ENCODE assay signal across 9 mouse cellular contexts in genomic region chr1:37272464-37272863, GRCm38 (mm10). TPM values are rescaled to one million over a fixed set of nuclear protein-coding genes. Genes with fewer than 3 reads are reported as not detected.
DNase-seq lines count a peak whose midpoint lies in the region; ATAC-seq and TF ChIP-seq lines count a peak whose summit lies in the region.
"Had no signal": no experiment of that assay in that cellular context is flagged by ENCODE, and none has a peak within 500 bp of the region (broad histone marks: within the 10 kb centered on the region; RNA-seq: fewer than 3 reads in every experiment).

No protein-coding gene starts in this region.

- no peak for ATAC-seq in Patski
- peak; percentile 33; the same call in 1 of the 2 replicates for ATAC-seq in intestine, postnatal 0 days

- no peak overlapping the region for H3K4me2 ChIP-seq in intestine, postnatal 0 days (replicated peaks; ENCODE audit: low read depth)

- no peak overlapping the region for H3K4me3 ChIP-seq in intestine, postnatal 0 days (ENCODE audit: low read depth, low read length)
- H3K4me3 ChIP-seq in testis, adult 2 months (ENCODE audit: control insufficient read depth, low read depth, low read length) = no peak overlapping the region

- H3K9me3 ChIP-seq in intestine, postnatal 0 days (ENCODE audit: control insufficient read depth) = no peaks in the 10 kb centered on the region

- intact Hi-C loops in left cerebral cortex, postnatal 4 days (cut with DNase I) = loop anchor here (1.0 to 5.0 kb wide), 2 partner anchors 129 to 365 kb away; no protein-coding TSS in a partner anchor

- H3K27me3 ChIP-seq in Patski = peaks cover 29% of the 10 kb centered on the region
- H3K27me3 ChIP-seq in intestine, postnatal 0 days (replicated peaks; ENCODE audit: control insufficient read depth, insufficient read depth, low read length) = no peaks in the 10 kb centered on the region
- no peaks in the 10 kb centered on the region for H3K27me3 ChIP-seq in testis, adult 2 months (ENCODE audit: control insufficient read depth, insufficient read depth, low read length)

- WGBS in intestine, postnatal 0 days = 3% methylated on average over 7 of the region's 7 CpGs

- H3K9ac ChIP-seq in intestine, postnatal 0 days (ENCODE audit: low read depth, low read length) = no peak overlapping the region; the same call in 1 of the 2 replicates

- no peak overlapping the region for H3K27ac ChIP-seq in intestine, postnatal 0 days (ENCODE audit: low read depth, low read length)
- H3K27ac ChIP-seq in testis, adult 2 months (ENCODE audit: control insufficient read depth, insufficient read depth, low read depth, low read length) = no peak overlapping the region

- peak; percentile 80 for TF ChIP-seq CTCF in Patski (IDR thresholded peaks at IDR 0.05)
- peak; percentile 99 for TF ChIP-seq CTCF in intestine, postnatal 0 days (IDR thresholded peaks at IDR 0.05; ENCODE audit: low read depth)
- TF ChIP-seq CTCF in testis, adult 2 months (IDR thresholded peaks at IDR 0.05; ENCODE audit: control insufficient read depth, insufficient read depth, insufficient replicate concordance, low read depth, low read length) = peak; percentile 41; the same call in 1 of the 2 replicates

- in situ Hi-C loops in Patski (cut with MboI; ENCODE audit: low pct_unique_long_range_greater_than_20kb) = loop anchor here (5.0 kb wide), 2 partner anchors 130 to 360 kb away; no protein-coding TSS in a partner anchor

- no peak for TF ChIP-seq POLR2A in testis, adult 2 months (IDR thresholded peaks at IDR 0.05; ENCODE audit: control insufficient read depth, low read depth, low read length)

- DNase-seq in A20 (ENCODE audit: low read depth, low spot score) = peak; percentile 76
- no peak for DNase-seq in Patski (ENCODE audit: low read depth, low spot score)
- DNase-seq in cerebellum, adult 9-11 months = peak; percentile 53
- DNase-seq in gastrocnemius, adult 18-20 months (ENCODE audit: low spot score) = peak; percentile 72
- peak; percentile 49 for DNase-seq in left cerebral cortex, postnatal 4 days
- DNase-seq in monocyte, adult 2 months (ENCODE audit: low read depth in 1 of 2, low spot score in 2 of 2) = peak; percentile 12 to 42

- POLR2A ChIA-PET in Patski (lab: Charles Lee) = no interaction called here

- H3K4me1 ChIP-seq in intestine, postnatal 0 days (replicated peaks; ENCODE audit: control insufficient read depth, insufficient read depth, low read length) = no peaks in the 10 kb centered on the region
- no peaks in the 10 kb centered on the region for H3K4me1 ChIP-seq in testis, adult 2 months (ENCODE audit: control insufficient read depth, insufficient read depth, low read length)

- CTCF ChIA-PET in Patski (lab: Charles Lee) = interaction anchor here (0.7 to 1.9 kb wide), 10 partner anchors 8 to 364 kb away, joined by 3 to 6 read pairs (median 4); no protein-coding TSS in a partner anchor

- H3K36me3 ChIP-seq in intestine, postnatal 0 days (ENCODE audit: control insufficient read depth, insufficient read depth) = no peaks in the 10 kb centered on the region
- no peaks in the 10 kb centered on the region for H3K36me3 ChIP-seq in testis, adult 2 months (ENCODE audit: control insufficient read depth, insufficient read depth, low read length)

RNA-seq across cellular contexts. Expression of gene Inpp4a, which starts 27.2 kb away (rescaled TPM):
- polyA plus RNA-seq in Patski (2021) = 10.5 TPM
- total RNA-seq in gastrocnemius, adult 18-20 months (2021) = 10 to 100 TPM; 18.8 to 19.2 TPM
- 7.8 and 9.5 TPM in 2 replicates for polyA plus RNA-seq in intestine, postnatal 0 days (2015; fragmentation: Nextera tagmentation; extraction: Ambion mirVana)
- total RNA-seq in left cerebral cortex, postnatal 4 days (2021) = 100 to 1,000 TPM; 125 to 127 TPM
- polyA plus RNA-seq in testis, adult 2 months (2012; rRNA removed) = 68.1 and 74.6 TPM in 2 replicates

RNA-seq across cellular contexts. Expression of gene Cnga3, which starts 58.2 kb away (rescaled TPM):
- polyA plus RNA-seq in Patski (2021) = not detected
- under 1 TPM; 0.34 to 0.38 TPM for total RNA-seq in gastrocnemius, adult 18-20 months (2021)
- 0.42 and 0.47 TPM in 2 replicates for polyA plus RNA-seq in intestine, postnatal 0 days (2015; fragmentation: Nextera tagmentation; extraction: Ambion mirVana)
- total RNA-seq in left cerebral cortex, postnatal 4 days (2021) = under 1 TPM in 1 of 2 experiments, not detected in 1; 0.32 TPM
- 0.62 and 1.6 TPM in 2 replicates for polyA plus RNA-seq in testis, adult 2 months (2012; rRNA removed)
- polyA plus RNA-seq: heart, embryonic 14.5 days had no signal

Comparison
In these comparisons a context has a peak if more than half of its experiments do, and no peak if none do; other contexts are left out.
1. CTCF ChIP-seq: peak in every context shown above with its lines; median percentile 99 in intestine, postnatal 0 days; 80 in Patski; 41 in testis, adult 2 months.